Mouse (Mus musculus) stomach, postnatal 0 days (tissue): ENCODE data around the gene Barhl2.

Source experiments
- CTCF ChIP-seq: IDR thresholded peaks from 2 replicates; pipeline ENCODE4 v1.5.1; 2016; ENCODE audit warnings: antibody characterized with exemption, low read depth, mild to moderate bottlenecking, moderate library complexity
- EP300 ChIP-seq: optimal IDR thresholded peaks from 2 replicates; pipeline ENCODE3; 2016; ENCODE audit warnings: antibody characterized with exemption

GRCm38 (mm10) chr5:106454411-106455105 lies 3.4 kb downstream of the Barhl2 start:
- TF ChIP-seq CTCF (no peak), EP300 (no peak)
